Mouse (Mus musculus): ENCODE results near the gene St8sia1. TPM values are rescaled to one million over a fixed set of nuclear protein-coding genes. Genes with fewer than 3 reads are reported as not detected.
A peak's percentile ranks its signal among the peaks of the same experiment; 100 is the strongest.
"Not testable (repeated sequence)": the region's sequence is repeated elsewhere in the genome, so short reads cannot be mapped to it uniquely, and the experiment has no call there.

The St8sia1 gene
- total RNA-seq (2021): 1 to 10 TPM in 1 of 2 experiments, under 1 TPM in 1; 0.89 to 1.3 TPM

GRCm38 (mm10) chr6:142964076-142964530, at the start of gene St8sia1:
St8sia1 (minus strand) TSS chr6:142964452.
- peak in 1 of 2 experiments; percentile 29 for DNase-seq
- intact Hi-C loops (cut with DNase I): loop anchor here (2.0 to 10.0 kb wide), 3 partner anchors 149 to 439 kb away; no protein-coding TSS in a partner anchor

- intact Hi-C loops (cut with DNase I): no loop called here
- DNase-seq: no peak
These were observed 48.4 kb upstream of the St8sia1 start for GRCm38 (mm10) chr6:143012513-143013215.

- intact Hi-C loops (cut with DNase I): no loop called here
- no peak for DNase-seq
These were observed 44.6 kb upstream of the St8sia1 start for GRCm38 (mm10) chr6:143008865-143009264.

GRCm38 (mm10) chr6:143005209-143005608, 41.0 kb upstream of the St8sia1 start:
- intact Hi-C loops (cut with DNase I); DNase-seq: not testable (repeated sequence)

DNA sequence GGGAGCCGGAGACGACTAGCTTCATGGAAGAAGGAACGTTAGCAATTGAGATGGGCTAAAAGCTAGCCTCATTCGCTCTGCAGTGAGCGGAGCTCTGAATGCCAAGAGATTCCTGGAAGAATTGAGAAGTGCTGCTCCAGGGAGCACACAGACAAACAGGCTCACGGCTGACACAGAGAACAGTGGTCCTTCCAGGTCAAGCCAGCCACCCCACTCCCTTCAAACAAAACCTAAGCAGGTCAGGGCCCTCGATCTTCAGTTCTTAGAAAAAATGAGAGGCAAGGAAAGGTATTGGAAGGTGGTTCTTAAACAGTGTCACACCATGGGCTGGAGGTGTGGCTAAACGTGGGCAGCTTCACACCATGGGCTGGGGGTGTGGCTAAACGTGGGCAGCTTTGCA, 40.5 kb upstream of the St8sia1 start:
- intact Hi-C loops (cut with DNase I): no loop called here
- DNase-seq: no peak

DNA sequence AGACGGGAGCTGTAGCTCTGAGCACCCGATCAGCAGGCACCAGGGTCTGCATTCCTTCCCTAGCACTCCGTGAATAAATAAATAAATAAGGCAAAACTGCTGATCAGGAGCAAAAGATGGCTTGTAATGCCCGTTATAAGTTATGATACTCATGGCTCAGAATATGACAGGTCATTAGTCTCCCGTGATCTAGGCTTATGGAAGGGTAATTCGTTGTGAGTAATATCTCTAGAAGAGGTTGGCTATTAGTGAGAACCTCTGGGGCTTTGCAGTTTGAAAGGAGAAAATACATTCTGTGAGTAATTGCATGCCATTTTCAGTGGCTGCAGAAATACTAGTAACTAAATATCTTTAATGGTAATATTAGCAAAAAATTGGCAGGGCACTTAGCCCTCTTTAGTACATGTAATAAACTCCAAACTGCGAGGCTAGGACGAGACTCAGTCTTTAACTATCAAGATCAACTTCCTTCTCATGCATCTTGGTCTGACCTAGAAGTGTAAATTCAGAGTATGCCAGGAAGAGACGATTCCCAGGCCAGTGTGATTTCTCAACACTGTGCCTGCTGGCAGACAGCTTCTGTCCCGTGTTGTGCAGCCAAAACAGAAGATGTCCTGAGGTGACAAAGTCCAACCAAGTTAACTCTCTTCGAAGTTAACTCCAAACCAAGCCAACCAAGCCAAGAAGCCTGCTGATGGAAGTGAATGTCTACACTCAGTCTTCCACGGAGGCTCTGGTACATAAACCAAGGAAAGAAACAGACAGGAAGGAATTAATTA, 34.2 kb upstream of the St8sia1 start:
- intact Hi-C loops (cut with DNase I): no loop called here
- DNase-seq: no peak

DNA sequence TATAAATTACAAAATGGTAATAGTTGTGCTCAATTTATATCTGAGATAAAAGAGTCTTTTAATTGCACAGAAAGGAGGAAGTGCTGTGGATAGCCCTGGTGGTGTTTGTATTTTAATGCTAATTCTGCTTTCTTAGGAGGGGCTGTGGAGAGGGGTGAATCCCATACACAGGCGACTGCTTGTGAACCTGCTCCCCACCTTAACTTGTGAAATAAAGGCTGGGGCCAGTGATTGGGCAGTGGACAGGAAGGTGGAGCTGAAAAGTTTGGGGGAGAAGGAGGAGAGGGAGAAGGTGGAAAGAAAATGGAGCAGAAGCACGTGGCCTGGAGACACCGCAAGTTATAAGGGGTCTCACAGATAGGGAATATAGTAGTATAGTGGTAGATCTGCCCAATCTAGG, 32.6 kb upstream of the St8sia1 start:
- no peak for DNase-seq
- intact Hi-C loops (cut with DNase I): no loop called here

GRCm38 (mm10) chr6:142995567-142995966, 31.3 kb upstream of the St8sia1 start:
- peak; percentile 25 to 60 for DNase-seq
- intact Hi-C loops (cut with DNase I): no loop called here

- no peak for DNase-seq
- intact Hi-C loops (cut with DNase I): no loop called here
These were observed 30.6 kb upstream of the St8sia1 start for GRCm38 (mm10) chr6:142994821-142995220.

- DNase-seq: no peak
- intact Hi-C loops (cut with DNase I): no loop called here
These were observed 29.8 kb upstream of the St8sia1 start for GRCm38 (mm10) chr6:142993705-142994698.

GRCm38 (mm10) chr6:142992971-142993370, 28.7 kb upstream of the St8sia1 start:
- no peak for DNase-seq
- intact Hi-C loops (cut with DNase I): no loop called here

DNA sequence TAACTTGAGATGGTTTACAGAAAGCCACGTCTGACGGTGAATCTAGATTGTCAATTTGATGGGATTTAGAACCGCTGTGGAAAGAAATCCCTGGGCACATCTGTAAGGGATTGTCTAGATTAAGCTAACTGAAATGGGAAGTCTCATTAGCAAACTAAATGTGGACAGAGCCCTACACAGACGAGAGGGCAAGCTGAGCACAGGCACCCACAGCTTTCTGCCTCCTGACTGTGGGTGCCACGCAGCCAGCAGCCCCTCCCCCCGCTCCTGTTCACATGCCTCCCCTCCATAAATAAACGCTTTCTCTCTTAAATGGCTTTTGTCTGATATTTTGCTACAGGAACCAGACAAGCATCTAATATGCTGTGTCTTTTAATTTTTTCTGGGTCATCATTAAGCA, 27.8 kb upstream of the St8sia1 start:
- intact Hi-C loops (cut with DNase I): no loop called here

GRCm38 (mm10) chr6:142991391-142992059, 27.3 kb upstream of the St8sia1 start:
- DNase-seq: no peak
- intact Hi-C loops (cut with DNase I): no loop called here

More for the DNA sequence above, 27.8 kb upstream of the St8sia1 start:
- DNase-seq: no peak

- no peak for DNase-seq
- intact Hi-C loops (cut with DNase I): no loop called here
These were observed 26.3 kb upstream of the St8sia1 start for GRCm38 (mm10) chr6:142990516-142990915.

- intact Hi-C loops (cut with DNase I): loop anchor here (5.0 kb wide), 1 partner anchor 188 kb away; no protein-coding TSS in a partner anchor
These were observed 25.2 kb upstream of the St8sia1 start for GRCm38 (mm10) chr6:142989495-142989894.

GRCm38 (mm10) chr6:142988753-142989152, 24.5 kb upstream of the St8sia1 start:
- intact Hi-C loops (cut with DNase I): loop anchor here (5.0 kb wide), 1 partner anchor 189 kb away; no protein-coding TSS in a partner anchor
- peak; percentile 58 to 82 for DNase-seq

More at GRCm38 (mm10) chr6:142989495-142989894, 25.2 kb upstream of the St8sia1 start:
- DNase-seq: no peak

GRCm38 (mm10) chr6:142988231-142988630, 24.0 kb upstream of the St8sia1 start:
- DNase-seq: no peak
- intact Hi-C loops (cut with DNase I): loop anchor here (5.0 kb wide), 1 partner anchor 189 kb away; no protein-coding TSS in a partner anchor

DNA sequence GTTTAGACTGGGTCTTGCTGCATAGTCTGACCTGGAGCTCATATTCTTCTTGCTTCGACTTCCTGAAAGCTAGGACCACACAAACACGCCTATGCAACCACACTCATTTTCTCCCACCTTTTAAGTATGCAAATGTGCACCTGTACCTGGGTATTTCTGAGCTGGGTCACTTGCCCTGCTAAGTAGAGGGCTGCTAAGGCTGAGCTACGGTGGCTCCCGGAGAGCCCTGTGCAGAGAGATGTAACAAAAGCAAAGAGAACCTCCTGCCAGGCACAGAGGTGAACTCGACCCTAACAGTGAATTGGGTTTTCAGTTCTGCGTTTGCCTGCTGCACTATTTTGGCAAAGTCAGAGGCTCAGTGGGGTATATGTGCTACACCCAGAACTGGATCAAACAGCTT, 23.4 kb upstream of the St8sia1 start:
- intact Hi-C loops (cut with DNase I): loop anchor here (5.0 kb wide), 1 partner anchor 190 kb away; no protein-coding TSS in a partner anchor
- no peak for DNase-seq

DNA sequence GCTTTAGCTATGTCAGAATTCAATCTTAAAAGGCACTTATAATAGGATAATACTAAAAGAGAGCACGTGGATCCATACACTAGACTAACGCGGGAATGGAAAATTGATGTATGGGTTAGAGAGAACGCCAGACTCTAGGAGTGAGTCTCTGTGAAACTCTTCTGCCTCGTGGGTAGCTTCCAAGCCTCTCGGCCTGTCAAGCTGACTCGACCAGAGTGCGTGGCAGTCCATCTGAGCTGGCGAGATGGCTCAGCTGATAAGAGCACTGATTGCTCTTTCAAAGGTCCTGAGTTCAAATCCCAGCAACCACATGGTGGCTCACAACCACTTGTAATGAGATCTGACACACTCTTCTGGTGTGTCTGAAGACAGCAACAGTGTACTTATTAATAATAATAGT, 22.5 kb upstream of the St8sia1 start:
- not testable (repeated sequence) for DNase-seq
- intact Hi-C loops (cut with DNase I): loop anchor here (5.0 kb wide), 1 partner anchor 191 kb away; no protein-coding TSS in a partner anchor

Data from heart, postnatal 10 days (tissue).